Mouse (Mus musculus) liver, embryonic 11.5 days (tissue): Measurements from ENCODE around the gene Rft1. TPM values are rescaled to one million over a fixed set of nuclear protein-coding genes. Genes with fewer than 3 reads are reported as not detected.

Experiments used
- ATAC-seq: fragments of 200-750 bp; cut with Nextera tagmentation; replicated peaks from 2 replicates; pipeline ENCODE4 v1.8.0; 2017; ENCODE audit warnings: moderate number of reproducible peaks, mild to moderate bottlenecking, moderate TSS enrichment, moderate library complexity; ENCODE audit not compliant: low FRiP score
- DNase-seq: peaks from one replicate; pipeline ENCODE4 v3.0.0-alpha.2; 2017; ENCODE audit warnings: low spot score
- H3K27ac ChIP-seq: fragments of 300-500 bp; sonication (generic); 2 replicates; pipeline ENCODE4 v1.5.1; 2014; ENCODE audit warnings: mild to moderate bottlenecking, low read depth, low read length, control low read depth
- H3K27me3 ChIP-seq: fragments of 300-500 bp; sonication (generic); replicated peaks from 2 replicates; pipeline ENCODE4 v1.6.1; 2014; ENCODE audit warnings: low read length, mixed read lengths; ENCODE audit not compliant: control insufficient read depth, insufficient read depth
- H3K36me3 ChIP-seq: fragments of 300-500 bp; sonication (generic); 2 replicates; pipeline ENCODE4 v1.6.1; 2014; ENCODE audit warnings: mild to moderate bottlenecking, low read length, moderate library complexity, mixed read lengths; ENCODE audit not compliant: control insufficient read depth, insufficient read depth
- H3K4me1 ChIP-seq: fragments of 300-500 bp; sonication (generic); replicated peaks from 2 replicates; pipeline ENCODE4 v1.6.1; 2014; ENCODE audit warnings: low read length, mixed read lengths; ENCODE audit not compliant: control insufficient read depth, insufficient read depth
- H3K4me2 ChIP-seq: fragments of 300-500 bp; sonication (generic); 2 replicates; pipeline ENCODE4 v1.6.1; 2014; ENCODE audit warnings: mild to moderate bottlenecking, control low read depth, moderate library complexity
- H3K4me3 ChIP-seq: fragments of 300-500 bp; sonication (generic); 2 replicates; pipeline ENCODE4 v1.5.1; 2014; ENCODE audit warnings: low read depth, low read length, control low read depth
- H3K9ac ChIP-seq: fragments of 300-500 bp; sonication (generic); 2 replicates; pipeline ENCODE4 v1.6.1; 2014; ENCODE audit warnings: low read depth, low read length, control low read depth
- H3K9me3 ChIP-seq: fragments of 300-500 bp; sonication (generic); 2 replicates; pipeline ENCODE4 v1.6.1; 2016; ENCODE audit warnings: low read length, inconsistent platforms, mixed read lengths; ENCODE audit not compliant: control insufficient read depth
- WGBS: fragments of 180-500 bp; shearing (Covaris S2); extraction: QIAGEN DNeasy Blood & Tissue Kit; methylation state at CpG from one replicate; pipeline ENCODE4 v1.1.7; 2014; 5-methylcytosine and 5-hydroxymethylcytosine counted together
- polyA plus RNA-seq: library from polyadenylated mRNA; unstranded; fragments of >200 nt; fragmentation: Nextera tagmentation; extraction: Ambion mirVana; gene quantifications from 2 replicates; pipeline ENCODE4 v1.2.1, GENCODE M21; 2014

Rft1 gene
- polyA plus RNA-seq, 1 experiment from 2014 or later, result 9.7 TPM

DNA sequence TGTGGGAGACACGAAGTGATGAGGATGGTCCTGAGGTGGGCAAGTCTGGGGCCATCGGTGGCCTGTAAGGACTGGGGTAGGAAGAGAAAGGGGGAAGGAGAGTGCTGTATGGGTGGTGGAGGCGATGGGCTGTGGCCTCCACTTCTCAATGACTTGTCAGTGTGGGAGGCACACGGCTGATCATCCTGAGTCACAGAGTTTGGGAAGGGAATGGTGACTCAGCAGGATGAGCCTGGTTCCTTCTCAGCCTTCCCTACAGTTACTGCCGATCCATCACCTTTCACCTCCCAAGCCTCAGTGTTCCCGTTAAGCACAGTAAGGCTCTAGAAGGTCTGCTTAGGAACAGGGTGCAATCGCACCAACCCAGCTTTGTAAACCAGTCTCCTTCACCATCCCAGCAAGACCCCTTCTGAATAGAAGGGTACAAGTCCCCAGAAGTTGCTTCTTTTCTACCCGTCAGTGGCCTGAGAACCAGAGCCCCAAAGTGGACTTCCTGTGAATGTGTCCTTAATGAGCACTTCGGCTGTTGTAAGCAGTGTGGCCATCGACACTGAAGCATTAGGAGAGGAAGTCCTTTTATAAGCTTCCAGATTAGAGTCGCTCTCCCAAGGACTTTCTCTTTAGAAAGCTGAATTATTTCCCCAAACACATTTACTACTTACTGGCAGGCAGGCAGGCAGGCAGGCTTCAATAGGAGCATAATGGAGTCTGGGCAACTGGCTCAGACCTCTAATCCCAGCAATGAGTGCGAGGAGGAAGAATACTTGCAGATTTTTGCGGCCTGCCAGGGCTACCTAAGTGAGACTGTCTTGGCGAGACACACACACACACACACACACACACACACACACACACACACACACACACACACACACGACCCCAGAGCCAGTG is 17.2 kb downstream of the Rft1 start:
- no peak overlapping the region for H3K4me3 ChIP-seq
- H3K27me3 ChIP-seq, result no peaks in the 10 kb centered on the region
- H3K4me1 ChIP-seq, result 0 out of 2 replicates have a peak, but pooled peaks cover 4% of the 10 kb centered on the region
- no peak for ATAC-seq
- WGBS, result 67% methylated on average over 15 of the region's 15 CpGs
- peaks cover 18% of the 10 kb centered on the region; the same call in 1 of the 2 replicates for H3K36me3 ChIP-seq
- no peaks in the 10 kb centered on the region for H3K9me3 ChIP-seq
- H3K4me2 ChIP-seq, result no peak overlapping the region
- H3K27ac ChIP-seq, result 0 out of 2 replicates have a peak overlapping the region, but pooled peaks have one; percentile 3
- DNase-seq, result no peak
- H3K9ac ChIP-seq, result no peak overlapping the region

- Histone ChIP-seq H3K9ac (no peak overlapping the region), H3K9me3 (no peaks in the 10 kb centered on the region), H3K4me3 (no peak overlapping the region), H3K27ac (no peak overlapping the region), H3K27me3 (no peaks in the 10 kb centered on the region), H3K4me1 (0 out of 2 replicates have a peak, but pooled peaks cover 4% of the 10 kb centered on the region), H3K36me3 (peaks cover 21% of the 10 kb centered on the region; the same call in 1 of the 2 replicates), H3K4me2 (no peak overlapping the region)
- DNase-seq, result peak; percentile 72
- peak; percentile 76 for ATAC-seq
- WGBS, result 13% methylated on average over 3 of the region's 3 CpGs
Observed at GRCm38 (mm10) chr14:30671986-30672312, 17.8 kb downstream of the Rft1 start.

DNA sequence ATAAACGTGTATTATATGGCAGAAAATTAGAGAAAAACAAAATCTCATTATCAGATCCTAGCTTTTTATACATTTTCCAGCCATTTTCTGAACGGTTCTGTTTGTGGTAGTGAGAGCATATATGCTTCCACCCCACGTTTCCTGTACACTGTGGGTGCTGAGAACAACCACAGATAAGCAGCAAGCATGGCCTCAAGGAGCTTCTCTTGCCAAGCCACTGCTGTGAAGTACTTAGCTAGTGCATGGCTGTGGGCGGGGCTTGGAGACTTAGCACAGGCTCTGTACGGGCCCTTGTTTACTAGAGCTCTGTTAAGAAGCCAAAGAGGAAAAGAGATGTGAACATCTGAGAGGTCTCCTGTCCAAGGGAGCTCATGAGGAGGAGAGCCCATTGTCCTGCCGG is 20.8 kb downstream of the Rft1 start:
- DNase-seq (no peak), ATAC-seq (peak; percentile 89)
- H3K36me3 ChIP-seq, result peaks cover 27% of the 10 kb centered on the region; the same call in 1 of the 2 replicates
- no peaks in the 10 kb centered on the region for H3K27me3 ChIP-seq
- no peak overlapping the region for H3K9ac ChIP-seq
- 0 out of 2 replicates have a peak, but pooled peaks cover 4% of the 10 kb centered on the region for H3K4me1 ChIP-seq
- no peak overlapping the region for H3K4me3 ChIP-seq
- no peak overlapping the region for H3K27ac ChIP-seq
- 48% methylated on average over 6 of the region's 6 CpGs for WGBS
- no peak overlapping the region for H3K4me2 ChIP-seq
- H3K9me3 ChIP-seq, result no peaks in the 10 kb centered on the region

GRCm38 (mm10) chr14:30682131-30682530 is 28.0 kb downstream of the Rft1 start:
- Histone ChIP-seq H3K9ac (no peak overlapping the region), H3K36me3 (peaks cover 24% of the 10 kb centered on the region; the same call in 1 of the 2 replicates), H3K9me3 (no peaks in the 10 kb centered on the region), H3K4me1 (no peaks in the 10 kb centered on the region), H3K4me3 (no peak overlapping the region), H3K27me3 (no peaks in the 10 kb centered on the region), H3K27ac (no peak overlapping the region), H3K4me2 (no peak overlapping the region)
- ATAC-seq (no peak), DNase-seq (no peak)
- 94% methylated on average over 3 of the region's 3 CpGs for WGBS

- no peaks in the 10 kb centered on the region for H3K4me1 ChIP-seq
- 82% methylated on average over 3 of the region's 3 CpGs for WGBS
- H3K4me2 ChIP-seq, result no peak overlapping the region
- DNase-seq (no peak), ATAC-seq (no peak)
- peaks cover 9% of the 10 kb centered on the region for H3K36me3 ChIP-seq
- H3K27me3 ChIP-seq, result no peaks in the 10 kb centered on the region
- no peak overlapping the region for H3K27ac ChIP-seq
- no peaks in the 10 kb centered on the region for H3K9me3 ChIP-seq
- H3K4me3 ChIP-seq, result no peak overlapping the region
- H3K9ac ChIP-seq, result no peak overlapping the region
Observed at GRCm38 (mm10) chr14:30690685-30691084, 36.5 kb downstream of the Rft1 start.

DNA sequence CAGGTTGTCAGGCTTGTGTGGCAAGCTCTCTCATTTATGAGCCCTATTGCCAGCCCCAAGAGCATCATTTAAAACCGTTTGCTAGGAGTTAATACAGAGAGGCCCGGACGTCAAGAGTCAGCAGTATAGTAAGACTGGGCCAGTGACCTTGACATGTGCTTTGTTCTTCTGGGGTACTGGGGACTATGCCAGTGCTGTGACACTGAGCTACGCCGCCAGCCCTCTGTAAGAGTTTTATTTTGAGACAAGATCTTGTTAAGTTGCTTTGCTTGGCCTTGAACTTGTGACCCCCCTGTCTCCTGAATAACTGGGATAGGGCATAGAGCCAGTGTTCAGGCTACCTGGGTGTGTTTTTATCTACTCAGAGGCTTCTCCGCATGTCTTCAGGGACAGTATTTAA is 38.3 kb downstream of the Rft1 start:
- DNase-seq (no peak), ATAC-seq (no peak)
- H3K4me1 ChIP-seq, result no peaks in the 10 kb centered on the region
- no peak overlapping the region for H3K4me2 ChIP-seq
- H3K36me3 ChIP-seq, result peaks cover 6% of the 10 kb centered on the region
- no peaks in the 10 kb centered on the region for H3K9me3 ChIP-seq
- no peaks in the 10 kb centered on the region for H3K27me3 ChIP-seq
- no peak overlapping the region for H3K27ac ChIP-seq
- H3K4me3 ChIP-seq, result no peak overlapping the region
- WGBS, result 87% methylated on average over 6 of the region's 6 CpGs
- no peak overlapping the region for H3K9ac ChIP-seq

DNA sequence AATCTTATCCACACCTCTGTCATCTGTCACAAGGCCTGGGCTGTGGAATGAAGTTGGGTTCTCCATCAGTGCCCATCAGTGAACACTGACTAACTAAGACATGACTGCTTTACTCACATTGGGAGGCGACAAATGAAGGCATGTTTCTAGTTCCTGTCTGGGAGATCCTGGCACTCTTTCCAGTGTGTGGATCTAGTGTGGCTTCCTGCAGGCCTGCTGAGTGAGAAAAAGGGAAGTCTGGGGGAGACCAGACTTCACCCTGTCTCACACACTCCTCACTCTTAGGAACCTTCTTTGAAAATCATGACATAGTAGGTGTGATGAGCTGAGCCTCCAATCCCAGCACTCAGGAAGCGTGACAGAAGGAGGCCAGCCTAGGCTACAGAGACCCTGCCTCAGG is 40.6 kb downstream of the Rft1 start:
- Histone ChIP-seq H3K4me2 (no peak overlapping the region), H3K36me3 (peaks cover 6% of the 10 kb centered on the region), H3K4me3 (no peak overlapping the region), H3K9ac (no peak overlapping the region), H3K9me3 (no peaks in the 10 kb centered on the region), H3K4me1 (no peaks in the 10 kb centered on the region), H3K27ac (no peak overlapping the region), H3K27me3 (no peaks in the 10 kb centered on the region)
- no peak for DNase-seq
- WGBS, result 58% methylated on average over 2 of the region's 2 CpGs
- ATAC-seq, result no peak

DNA sequence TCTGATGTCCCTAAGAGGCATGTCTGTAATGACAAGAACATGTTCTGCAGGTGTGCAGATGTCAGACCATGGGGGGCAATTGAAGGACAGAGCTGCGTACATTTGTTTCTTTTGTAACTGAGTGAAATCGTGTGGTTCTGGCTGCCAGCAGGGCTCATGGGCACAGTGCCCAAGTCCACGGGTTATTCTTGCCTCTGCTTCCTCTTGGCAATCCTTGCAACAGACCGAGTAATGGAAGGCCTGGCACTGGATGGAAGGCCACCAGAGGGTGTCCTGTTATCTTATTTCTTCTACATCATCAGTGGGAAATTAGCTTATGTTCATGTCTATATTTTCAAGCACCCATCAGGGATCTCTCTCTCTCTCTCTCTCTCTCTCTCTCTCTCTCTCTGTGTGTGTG is 41.4 kb downstream of the Rft1 start:
- Histone ChIP-seq H3K9me3 (no peaks in the 10 kb centered on the region), H3K36me3 (no peaks in the 10 kb centered on the region; the same call in 1 of the 2 replicates), H3K9ac (no peak overlapping the region), H3K4me1 (no peaks in the 10 kb centered on the region), H3K4me2 (no peak overlapping the region), H3K27me3 (no peaks in the 10 kb centered on the region), H3K4me3 (no peak overlapping the region), H3K27ac (no peak overlapping the region)
- ATAC-seq, result no peak
- 76% methylated on average over 4 of the region's 4 CpGs for WGBS
- no peak for DNase-seq
